Mouse (Mus musculus): ENCODE measurements around the gene Slc1a1.

DNA sequence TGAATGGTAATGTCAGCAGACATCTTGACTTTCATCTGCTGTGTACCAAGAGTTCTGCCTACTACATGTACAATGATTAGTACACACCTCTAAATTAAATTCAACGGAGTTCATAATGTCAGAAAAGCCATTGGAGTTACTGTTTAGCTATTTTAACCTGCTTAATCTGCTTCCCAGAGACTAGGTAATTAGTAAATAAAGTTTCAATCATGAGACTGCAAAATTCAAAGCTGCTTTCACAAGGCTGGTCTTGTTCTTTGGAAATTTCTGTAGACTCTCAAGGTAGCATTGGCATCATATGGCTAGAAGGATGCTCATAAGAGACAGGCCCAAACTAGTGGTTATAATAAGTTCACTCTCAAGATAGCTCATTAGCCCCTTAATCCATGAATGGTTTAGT is 20.0 kb downstream of the Slc1a1 start:
- no peak for TF ChIP-seq EP300 (IDR thresholded peaks at IDR 0.05; ENCODE audit: low read depth)
- TF ChIP-seq CTCF (IDR thresholded peaks at IDR 0.05; ENCODE audit: low read depth) = no peak
